Mouse (Mus musculus): ENCODE measurements around the gene Ankrd6. TPM values are rescaled to one million over a fixed set of nuclear protein-coding genes. Genes with fewer than 3 reads are reported as not detected.

The Ankrd6 gene
- polyA plus RNA-seq, 1 experiment from 2014 or later = 0.08 TPM

GRCm38 (mm10) chr4:32868858-32869257 lies 81.8 kb downstream of the Ankrd6 start:
- no peak for TF ChIP-seq CTCF (IDR thresholded peaks at IDR 0.05)
- H3K27me3 ChIP-seq = peaks cover 3% of the 10 kb centered on the region
- POLR2A ChIA-PET = no interaction called here
- DNase-seq (ENCODE audit: low read depth, low spot score) (no peak), ATAC-seq (no peak)
- CTCF ChIA-PET = no interaction called here
- in situ Hi-C loops (cut with MboI; ENCODE audit: low pct_unique_long_range_greater_than_20kb) = no loop called here

DNA sequence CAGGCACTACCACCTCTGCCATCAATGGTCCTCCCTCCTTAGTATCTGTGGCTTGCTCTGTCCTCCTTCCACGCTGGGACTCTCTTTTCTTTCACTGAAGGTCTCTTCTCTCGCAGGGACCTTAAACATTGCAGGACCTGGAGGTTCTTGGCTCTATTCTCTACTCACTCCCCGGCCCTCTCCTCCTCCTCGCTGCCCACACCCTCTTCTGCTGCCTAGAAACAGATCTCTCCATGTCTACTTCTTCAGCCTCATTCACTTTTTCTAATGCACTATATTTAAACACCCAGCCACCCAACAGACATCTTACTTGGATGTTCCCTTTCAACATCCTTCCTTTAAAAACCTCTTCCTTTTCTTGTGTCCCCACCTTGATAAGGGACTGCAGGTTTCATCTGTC lies 82.2 kb downstream of the Ankrd6 start:
- no peak for DNase-seq (ENCODE audit: low read depth, low spot score)
- TF ChIP-seq CTCF (IDR thresholded peaks at IDR 0.05) = no peak
- ChIA-PET POLR2A (no interaction called here), CTCF (no interaction called here)
- peaks cover 3% of the 10 kb centered on the region for H3K27me3 ChIP-seq
- no peak for ATAC-seq
- in situ Hi-C loops (cut with MboI; ENCODE audit: low pct_unique_long_range_greater_than_20kb) = no loop called here

DNA sequence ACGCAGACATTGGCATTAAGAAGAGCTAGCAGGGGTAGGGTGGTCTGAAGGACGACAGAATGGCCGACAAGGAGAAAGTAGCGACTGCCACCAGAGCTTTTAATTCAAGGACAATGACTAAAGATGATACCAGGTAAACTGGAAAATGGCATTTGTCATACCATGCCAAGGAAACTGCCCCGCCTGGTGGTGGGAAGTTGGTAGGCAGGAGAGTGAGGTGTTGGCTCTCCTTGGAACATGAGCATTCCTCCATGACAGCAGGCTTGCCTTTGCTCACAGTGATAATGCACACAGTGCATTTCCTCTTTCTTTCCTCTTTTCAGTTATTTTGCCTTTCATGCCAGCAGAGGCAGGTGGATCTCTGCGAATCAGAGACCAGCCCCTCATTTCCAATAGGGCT lies 83.2 kb downstream of the Ankrd6 start:
- no peak for TF ChIP-seq CTCF (IDR thresholded peaks at IDR 0.05)
- no peak for DNase-seq (ENCODE audit: low read depth, low spot score)
- in situ Hi-C loops (cut with MboI; ENCODE audit: low pct_unique_long_range_greater_than_20kb) = no loop called here
- no peak for ATAC-seq
- CTCF ChIA-PET = no interaction called here
- POLR2A ChIA-PET = no interaction called here
- peaks cover 3% of the 10 kb centered on the region for H3K27me3 ChIP-seq

DNA sequence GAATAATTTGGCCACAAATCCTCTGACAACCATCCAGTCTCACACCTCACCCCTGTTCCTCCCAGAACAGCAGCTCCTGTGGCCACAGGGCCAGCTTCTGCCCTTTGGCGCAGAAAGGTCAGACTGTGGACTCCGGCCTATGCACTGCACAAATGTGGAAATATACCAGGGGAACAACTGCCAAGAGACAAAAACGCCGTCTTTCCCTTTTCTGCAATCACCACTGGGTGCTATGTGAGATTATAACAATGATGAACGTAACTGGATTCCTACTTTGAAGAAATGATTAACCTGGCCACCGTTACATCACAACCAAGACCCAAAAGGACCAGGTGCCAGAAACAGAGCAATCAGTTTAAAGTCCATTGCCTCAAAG lies 85.8 kb downstream of the Ankrd6 start:
- DNase-seq (ENCODE audit: low read depth, low spot score) (no peak), ATAC-seq (no peak)
- no peak for TF ChIP-seq CTCF (IDR thresholded peaks at IDR 0.05)

DNA sequence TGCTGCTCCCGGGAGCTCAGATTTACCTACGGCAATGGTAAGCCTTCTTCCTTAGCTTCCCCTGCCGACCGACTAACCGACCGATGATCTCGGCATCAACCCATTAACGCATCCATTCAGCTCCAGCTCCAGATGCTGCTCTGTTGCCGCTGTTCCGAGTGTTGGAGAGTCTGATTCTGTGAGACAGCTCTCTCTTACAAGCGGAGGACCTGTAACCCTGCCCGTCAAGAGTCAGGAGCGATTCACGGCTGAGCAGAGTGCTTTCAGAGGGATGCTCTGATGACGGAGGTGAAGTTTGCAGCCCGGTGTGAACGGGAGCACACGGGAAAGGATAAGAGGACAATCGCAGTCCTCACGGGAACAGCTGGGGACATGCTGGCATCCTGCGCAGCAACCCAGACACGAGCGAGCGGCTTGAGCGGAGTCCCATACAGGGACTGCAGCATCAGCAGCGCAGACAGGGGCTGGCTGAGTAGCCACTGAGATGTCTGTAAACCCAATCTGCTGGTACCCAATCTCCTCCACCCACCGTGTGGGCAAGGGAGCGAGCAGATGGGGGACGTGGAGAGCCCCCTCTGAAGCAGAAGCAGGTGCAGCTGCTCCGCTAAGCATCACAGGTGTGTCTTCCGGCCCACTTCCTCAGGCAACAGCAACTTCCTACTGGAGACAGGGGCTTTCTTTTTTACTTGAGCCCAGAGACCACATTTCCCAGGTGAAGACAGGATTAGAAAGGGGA lies 86.3 kb downstream of the Ankrd6 start:
- CTCF ChIA-PET = no interaction called here
- POLR2A ChIA-PET = no interaction called here
- ATAC-seq = no peak
- no peak for DNase-seq (ENCODE audit: low read depth, low spot score)
- H3K27me3 ChIP-seq = peaks cover 3% of the 10 kb centered on the region
- TF ChIP-seq CTCF (IDR thresholded peaks at IDR 0.05) = no peak
- in situ Hi-C loops (cut with MboI; ENCODE audit: low pct_unique_long_range_greater_than_20kb) = no loop called here

More for the DNA sequence above, 85.8 kb downstream of the Ankrd6 start:
- POLR2A ChIA-PET = no interaction called here
- CTCF ChIA-PET = no interaction called here
- in situ Hi-C loops (cut with MboI; ENCODE audit: low pct_unique_long_range_greater_than_20kb) = no loop called here
- H3K27me3 ChIP-seq = peaks cover 3% of the 10 kb centered on the region

DNA sequence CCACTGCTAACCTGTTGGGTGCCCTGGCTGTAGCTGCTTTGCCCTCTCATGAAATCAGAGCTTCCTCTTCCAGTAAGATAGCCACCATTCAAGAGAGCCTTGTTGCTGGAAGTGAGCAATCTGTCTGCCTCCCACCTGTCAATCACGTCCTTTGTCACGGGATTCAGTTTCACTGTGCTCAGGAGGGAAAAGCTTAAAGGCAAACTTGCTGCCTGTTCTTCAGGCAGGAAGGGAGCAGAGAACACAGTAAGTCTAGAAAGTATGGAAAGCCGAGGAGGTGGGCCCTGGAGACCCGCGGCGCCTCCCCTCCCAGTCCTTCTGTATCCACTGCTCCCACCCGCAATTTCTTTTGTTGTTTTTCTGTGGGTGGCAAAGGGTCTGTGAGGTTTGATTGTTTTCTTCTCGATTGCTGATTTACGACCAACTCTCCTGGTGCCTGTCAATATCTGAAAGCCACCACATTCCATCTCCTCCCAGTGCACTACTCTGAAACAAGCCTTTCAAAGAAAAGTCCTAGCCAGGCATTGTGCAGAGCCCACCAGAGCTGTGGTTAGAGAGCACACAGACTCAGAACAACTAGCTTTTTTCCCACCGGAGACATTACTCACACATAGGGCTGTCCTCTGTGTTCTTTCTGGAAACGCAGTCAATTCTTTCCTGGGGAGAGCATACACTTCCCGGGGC lies 87.1 kb downstream of the Ankrd6 start:
- in situ Hi-C loops (cut with MboI; ENCODE audit: low pct_unique_long_range_greater_than_20kb) = no loop called here
- ATAC-seq = no peak
- peaks cover 3% of the 10 kb centered on the region for H3K27me3 ChIP-seq
- POLR2A ChIA-PET = interaction anchor here (0.6 kb wide), 1 partner anchor 282 kb away, joined by 3 read pairs; no protein-coding TSS in a partner anchor
- no peak for DNase-seq (ENCODE audit: low read depth, low spot score)
- CTCF ChIA-PET = no interaction called here
- no peak for TF ChIP-seq CTCF (IDR thresholded peaks at IDR 0.05)

GRCm38 (mm10) chr4:32862751-32863446 lies 87.7 kb downstream of the Ankrd6 start:
- POLR2A ChIA-PET = interaction anchor here (0.6 kb wide), 1 partner anchor 281 kb away, joined by 3 read pairs; no protein-coding TSS in a partner anchor
- ATAC-seq = no peak
- H3K27me3 ChIP-seq = peaks cover 3% of the 10 kb centered on the region
- CTCF ChIA-PET = interaction anchor here (1.4 kb wide), 1 partner anchor 27 kb away, joined by 3 read pairs; no protein-coding TSS in a partner anchor
- in situ Hi-C loops (cut with MboI; ENCODE audit: low pct_unique_long_range_greater_than_20kb) = no loop called here
- no peak for DNase-seq (ENCODE audit: low read depth, low spot score)
- no peak for TF ChIP-seq CTCF (IDR thresholded peaks at IDR 0.05)

DNA sequence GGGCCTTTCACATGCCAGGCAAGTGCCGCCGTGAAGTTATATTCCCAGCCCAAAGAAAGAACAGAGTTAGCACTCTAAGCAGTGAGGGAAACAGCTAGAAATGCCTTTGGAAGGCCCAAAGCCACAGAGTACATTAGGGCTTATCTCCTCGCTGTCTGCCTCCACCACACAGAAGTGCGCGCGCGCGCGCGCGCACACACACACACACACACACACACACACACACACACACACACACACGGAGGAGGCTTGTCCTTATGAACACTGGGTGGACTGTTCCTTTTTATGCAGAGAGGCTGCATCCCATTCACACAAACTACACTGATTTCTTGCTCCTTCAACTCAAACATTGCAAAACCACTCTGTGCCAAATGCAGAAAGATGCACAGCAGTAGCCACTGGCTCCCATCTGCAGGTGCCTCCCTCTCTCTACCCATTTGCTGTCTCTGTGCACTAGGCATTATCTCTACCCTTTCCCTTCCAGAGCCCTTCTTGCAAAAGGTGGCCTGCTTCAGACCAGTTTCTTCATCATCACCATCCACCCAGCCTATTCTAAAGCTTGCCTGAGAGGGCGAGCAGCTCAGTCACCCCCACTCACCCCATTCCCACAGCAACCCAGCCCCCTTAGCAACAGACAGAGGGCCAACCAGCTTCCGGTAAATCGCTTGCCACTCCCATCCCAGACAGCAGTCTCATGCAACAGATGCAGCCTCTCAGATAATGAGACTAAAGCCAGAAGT lies 88.5 kb downstream of the Ankrd6 start:
- no peak for DNase-seq (ENCODE audit: low read depth, low spot score)
- POLR2A ChIA-PET = no interaction called here

GRCm38 (mm10) chr4:32860184-32860965 lies 90.3 kb downstream of the Ankrd6 start:
- in situ Hi-C loops (cut with MboI; ENCODE audit: low pct_unique_long_range_greater_than_20kb) = no loop called here
- TF ChIP-seq CTCF (IDR thresholded peaks at IDR 0.05) = no peak
- ATAC-seq (no peak), DNase-seq (ENCODE audit: low read depth, low spot score) (no peak)
- ChIA-PET POLR2A (no interaction called here), CTCF (no interaction called here)
- peaks cover 3% of the 10 kb centered on the region for H3K27me3 ChIP-seq

More for the DNA sequence above, 88.5 kb downstream of the Ankrd6 start:
- H3K27me3 ChIP-seq = peaks cover 3% of the 10 kb centered on the region
- TF ChIP-seq CTCF (IDR thresholded peaks at IDR 0.05) = no peak
- in situ Hi-C loops (cut with MboI; ENCODE audit: low pct_unique_long_range_greater_than_20kb) = no loop called here
- CTCF ChIA-PET = interaction anchor here (1.4 kb wide), 1 partner anchor 27 kb away, joined by 3 read pairs; no protein-coding TSS in a partner anchor
- no peak for ATAC-seq

GRCm38 (mm10) chr4:32855580-32855979 lies 95.1 kb downstream of the Ankrd6 start:
- in situ Hi-C loops (cut with MboI; ENCODE audit: low pct_unique_long_range_greater_than_20kb) = no loop called here
- ChIA-PET CTCF (no interaction called here), POLR2A (no interaction called here)
- no peak for ATAC-seq
- no peak for DNase-seq (ENCODE audit: low read depth, low spot score)
- no peaks in the 10 kb centered on the region for H3K27me3 ChIP-seq
- TF ChIP-seq CTCF (IDR thresholded peaks at IDR 0.05) = no peak
